Mouse (Mus musculus) G1E (cell line): ENCODE measurements around the gene Alcam.

Experiments
- CTCF ChIP-seq: IDR thresholded peaks from 2 replicates; pipeline ENCODE4 v1.5.1; 2012; ENCODE audit warnings: low read depth, low read length, inconsistent platforms, mixed read lengths
- GATA1 ChIP-seq: IDR thresholded peaks from 2 replicates; pipeline ENCODE4 v1.6.1; 2012; ENCODE audit warnings: borderline replicate concordance, low read length, inconsistent platforms, mixed read lengths
- GATA2 ChIP-seq: IDR thresholded peaks from 2 replicates; pipeline ENCODE4 v1.6.1; 2012; ENCODE audit warnings: low read depth, low read length, inconsistent platforms, borderline replicate concordance
- TAL1 ChIP-seq: conservative IDR thresholded peaks from 2 replicates; pipeline ENCODE4 v1.6.1; 2012; ENCODE audit warnings: low read depth, low read length, inconsistent platforms, mixed read lengths

DNA sequence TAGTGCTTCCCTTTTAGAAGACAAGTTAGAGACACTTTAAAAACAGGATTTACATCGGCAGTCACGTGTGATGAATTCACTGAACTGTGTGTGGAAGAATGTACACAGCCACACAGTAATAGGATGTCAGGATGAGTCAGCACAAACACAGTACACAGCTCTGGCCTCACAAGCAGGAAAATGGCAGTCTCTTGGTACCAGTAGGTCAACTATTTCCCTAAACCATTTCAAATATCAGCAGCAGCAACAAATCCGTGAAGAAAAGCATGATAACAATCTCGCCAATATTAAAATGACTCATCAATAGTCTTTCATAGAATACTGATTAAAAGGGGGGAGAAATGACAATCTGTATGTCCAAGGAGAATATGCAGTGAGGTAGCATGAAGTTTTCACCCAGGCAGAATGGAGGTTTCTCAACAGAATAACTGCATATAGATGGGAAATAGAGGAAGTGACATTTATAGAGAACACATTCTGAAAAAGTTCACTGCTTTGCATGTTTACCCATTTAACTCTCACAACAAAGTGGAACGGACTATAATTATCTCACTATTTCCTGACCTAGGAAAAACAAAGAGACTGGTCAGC lies 35.2 kb downstream of the Alcam start:
- no peak for TF ChIP-seq GATA1
- TF ChIP-seq CTCF = no peak
- no peak for TF ChIP-seq TAL1
- no peak for TF ChIP-seq GATA2
